Mouse (Mus musculus): ENCODE data around the gene Rab31.

The Rab31 gene

DNA sequence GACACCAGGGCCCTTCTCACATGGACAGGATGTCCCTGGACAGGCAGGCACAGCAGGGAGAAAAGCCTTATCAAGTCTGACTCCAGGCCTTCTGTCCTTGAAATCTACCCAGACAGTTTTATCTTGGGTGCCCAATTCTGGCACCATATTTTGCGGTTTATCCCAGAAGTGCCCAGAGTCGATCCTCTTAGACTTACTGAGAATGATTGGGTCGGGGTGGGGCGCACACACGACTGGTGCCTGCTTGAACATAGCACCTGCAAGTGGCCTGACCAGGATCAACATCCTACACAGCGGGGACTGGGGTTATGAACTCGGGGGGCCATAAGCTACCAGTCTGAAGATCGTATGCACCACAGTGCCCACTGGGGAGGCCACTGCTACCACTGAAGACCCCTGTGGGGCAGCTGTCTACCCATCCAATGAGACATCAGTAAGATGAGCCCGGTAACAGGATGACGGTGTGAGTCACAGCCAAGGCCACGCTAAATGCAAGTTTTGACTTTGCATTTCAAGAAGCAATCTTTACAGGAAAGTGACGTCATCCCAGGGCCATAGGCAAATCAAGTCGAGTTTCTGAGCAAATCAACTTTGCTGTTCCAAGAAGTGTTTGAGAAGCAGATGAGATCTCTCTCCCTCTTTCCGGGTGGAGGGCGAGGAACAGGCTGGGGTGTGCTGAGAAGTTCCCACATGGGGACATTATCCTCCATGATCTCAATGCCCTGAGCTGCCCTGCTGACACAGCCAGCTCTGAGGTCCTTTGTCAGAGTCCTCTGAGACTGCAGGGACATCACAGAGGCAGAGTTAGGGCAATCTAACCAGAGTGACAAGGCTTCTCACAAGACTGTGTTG lies 32.5 kb downstream of the Rab31 start:
- no peak for DNase-seq (ENCODE audit: low spot score in 2 of 2)

DNA sequence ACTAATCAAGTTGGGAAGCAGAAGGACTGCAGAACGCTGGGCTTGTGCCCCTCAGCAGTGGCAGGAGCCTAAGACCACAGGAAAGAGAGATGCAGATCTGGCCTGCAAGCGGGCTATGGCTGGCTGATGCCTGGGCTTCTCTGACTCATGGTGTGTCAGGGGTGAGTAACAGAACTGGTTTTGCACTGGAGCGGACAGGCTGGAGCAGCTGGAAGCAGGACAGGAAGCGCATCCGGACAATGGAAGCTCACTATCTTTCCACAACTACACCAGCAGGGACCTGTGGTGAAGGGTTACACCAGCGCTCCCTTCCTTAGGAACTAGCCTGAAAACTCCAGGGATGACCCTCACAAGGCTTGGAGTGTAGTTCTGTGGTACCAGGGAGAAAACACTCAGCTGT lies 34.9 kb downstream of the Rab31 start:
- DNase-seq (ENCODE audit: low spot score in 2 of 2): no peak

DNA sequence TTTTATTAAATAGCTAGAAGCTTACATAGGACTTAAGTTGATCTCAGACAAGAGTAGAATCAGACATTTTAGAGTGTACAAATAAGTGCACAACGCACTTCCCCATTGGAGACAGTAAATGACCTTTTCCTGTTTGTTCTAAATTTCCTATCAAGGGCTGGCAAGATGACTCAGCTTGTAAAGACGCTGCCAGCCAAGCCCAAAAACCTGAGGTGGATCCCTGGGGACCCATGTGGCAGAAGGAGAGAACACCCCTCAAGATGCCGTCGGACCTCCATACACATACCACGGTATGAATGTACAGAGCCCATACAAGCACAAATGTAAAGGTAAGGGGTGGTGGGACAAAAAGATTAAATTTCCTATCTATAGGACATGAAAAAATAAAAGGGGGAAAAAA lies 35.4 kb downstream of the Rab31 start:
- no peak for DNase-seq (ENCODE audit: low spot score in 2 of 2)

DNA sequence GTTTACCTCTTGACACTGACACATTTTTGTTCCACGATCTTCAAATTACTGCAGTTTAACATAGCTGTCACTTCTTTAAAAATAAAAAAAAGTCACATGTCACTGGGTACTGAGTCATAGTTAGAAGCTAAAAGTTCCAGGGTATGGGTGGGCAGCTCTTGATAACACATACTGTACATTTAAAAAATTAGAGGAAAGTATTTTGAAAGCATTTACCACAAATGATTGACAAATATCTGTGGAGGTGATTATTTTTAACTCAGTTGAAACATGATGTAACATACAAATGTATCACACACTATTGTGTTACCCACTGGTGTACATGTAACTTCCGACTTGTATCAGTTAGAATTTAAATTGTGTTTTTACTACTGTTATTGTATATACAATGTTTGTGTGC lies 37.5 kb downstream of the Rab31 start:
- DNase-seq (ENCODE audit: low spot score in 2 of 2): no peak

DNA sequence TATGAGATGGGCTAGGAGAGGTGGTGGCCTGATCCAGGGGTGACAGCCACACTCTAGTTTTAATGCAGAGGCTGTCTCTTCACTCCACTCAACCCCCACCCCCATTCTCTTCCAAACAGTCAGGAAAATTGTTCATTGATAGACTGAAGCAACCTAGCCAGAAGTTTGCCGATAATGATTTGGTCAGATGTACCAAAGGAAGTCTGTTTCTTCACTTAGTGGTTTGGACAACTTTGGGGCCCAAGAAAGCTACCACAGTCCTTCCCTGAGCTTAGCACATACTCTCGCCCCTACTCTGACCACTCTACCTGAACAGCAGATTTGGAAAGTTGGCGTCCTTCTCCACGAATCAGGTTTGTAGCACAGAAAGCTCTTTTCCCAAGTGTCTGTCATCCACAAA lies 39.9 kb downstream of the Rab31 start:
- no peak for DNase-seq (ENCODE audit: low spot score in 2 of 2)

DNA sequence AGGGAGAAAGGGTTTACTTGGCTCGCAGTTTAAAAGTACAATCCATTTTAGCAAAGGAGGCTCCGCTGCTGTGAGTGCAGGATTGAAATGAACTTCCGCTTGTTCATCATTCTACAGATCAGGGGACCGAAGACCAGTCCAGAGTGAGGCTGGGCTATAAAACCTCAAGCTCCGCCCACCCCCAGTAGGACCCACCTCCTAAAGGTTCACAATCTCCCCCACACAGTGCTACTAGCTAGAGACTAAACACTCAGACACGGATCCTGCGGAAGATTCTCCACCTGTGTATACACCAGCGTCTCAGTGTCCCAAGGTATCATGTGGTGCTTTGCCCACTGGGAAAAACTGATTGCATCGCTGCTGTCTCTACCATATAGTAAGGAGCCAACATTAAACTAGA lies 40.8 kb downstream of the Rab31 start:
- no peak for DNase-seq (ENCODE audit: low spot score in 2 of 2)

DNA sequence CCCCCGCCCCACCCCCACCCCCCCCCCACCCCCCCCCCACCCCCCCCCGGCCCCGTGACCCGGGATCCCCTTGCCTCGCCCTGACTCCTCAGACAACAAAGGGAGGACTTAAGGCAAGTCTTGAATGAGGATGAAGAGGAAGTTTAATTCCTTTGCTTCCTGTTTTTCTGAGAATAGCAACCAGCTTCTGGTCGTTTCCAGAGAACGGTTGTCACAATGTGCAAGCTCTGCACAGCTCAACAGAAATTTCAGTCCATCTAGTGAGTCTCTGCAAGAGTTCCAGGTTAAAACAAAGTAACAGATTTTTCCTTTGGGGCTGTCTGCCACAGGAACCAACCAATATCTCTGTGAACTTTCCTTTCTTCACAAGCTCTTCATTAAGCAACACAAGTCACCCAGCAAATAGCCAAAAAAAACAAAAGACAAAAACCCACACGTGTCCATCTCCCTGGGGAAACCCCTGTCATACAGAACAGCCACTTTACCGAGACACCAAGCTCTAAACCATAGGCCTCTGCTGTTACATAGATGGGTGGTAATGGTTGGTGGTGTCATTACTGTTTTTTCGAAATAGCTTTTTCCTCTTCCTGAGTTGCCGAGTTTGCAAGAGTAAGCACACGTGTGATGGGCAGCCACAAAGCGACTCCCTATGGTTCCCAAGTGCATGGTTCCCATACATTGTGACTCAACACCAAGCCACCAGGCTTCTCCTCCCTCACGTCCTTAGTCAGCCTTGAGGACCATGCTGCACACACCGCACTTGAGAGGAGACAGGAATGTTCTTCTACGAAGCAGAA lies 42.4 kb downstream of the Rab31 start:
- no peak for DNase-seq (ENCODE audit: low spot score in 2 of 2)

DNA sequence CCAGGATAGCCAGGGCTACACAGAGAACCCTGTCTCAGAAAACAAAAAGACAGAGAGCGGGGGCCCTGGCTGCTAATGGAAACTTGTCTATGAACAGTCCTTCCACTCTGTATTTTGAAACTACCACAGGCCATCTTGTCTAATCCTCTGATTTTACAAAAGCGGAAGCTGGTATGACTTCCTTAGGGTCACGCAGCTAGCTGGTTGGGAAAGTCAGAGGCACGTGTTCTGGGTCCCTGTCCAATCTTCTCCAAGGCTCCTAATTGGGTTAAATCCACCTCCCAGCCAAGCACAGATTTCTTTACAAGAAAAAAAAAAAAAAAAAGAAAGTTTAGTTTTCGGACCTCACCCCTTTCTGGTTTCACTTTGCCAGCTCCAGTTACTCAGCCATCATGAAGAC lies 45.8 kb downstream of the Rab31 start:
- no peak for DNase-seq (ENCODE audit: low spot score in 2 of 2)

DNA sequence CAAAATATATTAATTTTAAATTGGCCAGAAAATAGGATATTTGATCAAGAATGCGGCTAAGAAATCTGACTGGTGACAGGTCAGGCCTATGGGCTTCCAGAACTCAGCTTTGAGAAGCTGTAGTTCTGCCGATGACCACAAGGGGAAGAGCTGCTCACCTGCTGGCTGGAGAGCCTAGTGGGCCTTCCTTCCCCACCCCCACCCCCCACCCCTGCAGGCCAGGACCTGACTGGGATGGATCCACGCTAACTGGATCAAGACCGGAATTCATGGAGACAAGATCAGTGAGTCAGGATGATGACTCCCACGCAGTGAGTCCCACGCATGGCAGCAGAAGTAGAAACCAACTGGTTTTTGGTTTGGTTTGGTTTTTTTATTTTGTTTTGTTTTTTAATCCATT lies 46.3 kb downstream of the Rab31 start:
- peak in 1 of 2 experiments; percentile 18 for DNase-seq (ENCODE audit: low spot score in 2 of 2)

DNA sequence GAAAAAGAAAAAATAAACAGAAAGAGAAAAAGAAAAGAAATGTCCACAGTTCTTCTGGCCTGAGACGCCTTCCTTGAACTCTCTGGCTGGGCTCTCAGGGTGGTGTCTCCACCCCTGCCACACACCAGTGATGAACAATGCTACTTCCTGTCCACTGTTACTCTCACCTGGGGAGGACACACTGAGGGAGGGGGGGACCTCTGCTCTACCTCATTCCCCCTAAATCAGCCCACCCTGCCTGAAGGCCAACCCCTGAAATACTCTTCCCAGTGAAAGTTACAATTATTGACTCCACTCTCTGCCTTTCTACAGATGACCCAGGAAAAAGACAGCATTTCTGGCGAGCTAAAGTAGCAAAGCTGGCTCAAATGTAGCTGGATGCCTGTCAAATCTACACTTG lies 46.7 kb downstream of the Rab31 start:
- no peak for DNase-seq (ENCODE audit: low spot score in 2 of 2)

DNA sequence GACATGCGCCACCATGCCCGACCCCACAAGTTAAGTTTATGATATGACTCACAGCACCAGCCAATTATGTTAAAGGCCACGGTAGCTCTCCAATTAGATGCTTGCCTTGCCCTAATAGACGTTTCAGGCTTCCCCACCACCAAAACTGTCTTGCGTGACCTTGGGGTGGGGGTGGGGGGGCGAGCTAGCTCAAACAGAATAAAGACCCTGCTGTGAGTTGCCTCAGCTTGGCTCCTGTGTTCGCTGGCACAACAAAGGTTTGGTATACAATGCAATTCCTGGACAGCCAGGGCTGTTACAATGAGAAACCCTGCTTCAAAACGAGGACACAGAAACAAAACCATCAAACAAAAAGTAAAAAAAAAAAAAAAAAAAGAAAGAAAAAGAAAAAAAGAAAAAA lies 47.2 kb downstream of the Rab31 start:
- no peak for DNase-seq (ENCODE audit: low spot score in 2 of 2)

DNA sequence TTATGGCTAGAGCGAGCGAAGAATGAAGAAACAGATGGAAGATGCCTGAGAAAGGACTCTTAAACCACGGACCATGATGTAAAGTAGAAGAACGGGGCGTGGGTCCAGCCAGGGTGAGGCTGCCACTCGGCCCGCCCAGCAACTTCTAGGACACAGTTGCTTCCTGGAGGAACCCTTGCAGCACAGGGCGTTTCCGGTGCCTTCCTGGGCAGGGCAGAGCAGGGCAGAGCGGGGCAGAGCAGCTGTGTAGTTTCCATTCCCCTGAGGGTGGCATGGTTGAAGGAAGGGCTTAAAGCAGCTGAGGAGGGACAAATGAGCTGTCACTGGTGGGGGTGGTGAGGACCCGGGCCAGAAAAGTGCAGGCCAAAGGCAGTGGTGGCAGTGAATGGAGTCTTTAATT lies 48.3 kb downstream of the Rab31 start:
- peak; percentile 20 to 43 for DNase-seq (ENCODE audit: low spot score in 2 of 2)

DNA sequence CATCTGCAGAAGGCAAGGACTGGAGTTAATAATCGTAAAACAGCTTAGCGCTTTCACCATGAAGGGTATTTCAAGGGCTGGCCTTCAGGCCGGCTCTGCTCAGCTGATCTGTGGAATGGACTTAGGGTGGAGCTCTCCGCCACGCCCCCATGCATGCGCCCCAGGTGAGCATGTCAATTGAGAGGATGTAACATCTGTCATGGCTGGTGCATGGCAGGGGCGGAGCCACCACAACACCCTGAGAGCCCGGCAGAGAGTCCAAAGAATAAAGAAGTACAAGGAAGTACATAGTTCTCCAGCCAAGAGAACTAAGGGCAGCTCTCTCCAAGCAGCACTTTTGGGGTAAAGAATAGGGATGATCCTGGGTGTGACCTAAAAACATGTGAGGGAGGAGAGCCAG lies 48.9 kb downstream of the Rab31 start:
- peak; percentile 23 to 30 for DNase-seq (ENCODE audit: low spot score in 2 of 2)

DNA sequence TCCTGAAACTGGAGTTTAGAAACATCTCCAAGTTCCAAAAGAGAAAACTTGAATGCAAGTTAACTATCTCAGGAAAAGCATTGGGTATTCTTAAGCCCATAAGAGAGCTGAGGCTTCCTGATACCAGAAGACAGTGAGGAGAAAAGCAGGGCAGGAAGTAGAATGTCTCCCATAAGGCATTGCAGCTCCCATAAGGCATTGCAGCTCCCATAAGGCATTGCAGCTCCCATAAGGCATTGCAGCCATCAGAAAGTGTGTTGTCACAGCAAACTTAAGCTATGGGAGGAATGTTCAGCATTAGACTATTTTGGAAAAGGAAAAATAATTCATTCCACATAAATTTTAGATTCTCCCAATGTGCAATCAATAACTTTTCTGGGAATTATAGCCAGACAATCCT lies 51.2 kb downstream of the Rab31 start:
- no peak for DNase-seq (ENCODE audit: low spot score in 2 of 2)

DNA sequence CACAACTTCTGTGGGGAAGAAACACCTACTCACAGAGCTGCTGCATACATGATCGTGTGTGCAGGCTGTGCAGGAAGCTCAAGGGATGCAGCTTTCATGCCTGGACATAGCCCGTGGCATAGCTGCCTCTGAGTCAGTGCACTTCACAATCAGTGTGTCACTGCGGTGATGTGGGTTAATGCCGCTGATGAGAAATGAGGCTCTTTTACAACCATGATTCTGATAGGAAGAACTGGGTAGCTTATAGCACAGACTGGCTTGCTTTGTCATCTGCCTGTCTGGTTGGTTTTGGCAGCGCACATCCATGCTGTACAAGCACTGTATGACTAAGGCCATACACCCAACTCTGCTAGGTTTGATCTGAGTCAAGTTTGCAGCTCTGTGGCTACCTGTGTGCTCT lies 52.7 kb downstream of the Rab31 start:
- DNase-seq (ENCODE audit: low spot score in 2 of 2): no peak

DNA sequence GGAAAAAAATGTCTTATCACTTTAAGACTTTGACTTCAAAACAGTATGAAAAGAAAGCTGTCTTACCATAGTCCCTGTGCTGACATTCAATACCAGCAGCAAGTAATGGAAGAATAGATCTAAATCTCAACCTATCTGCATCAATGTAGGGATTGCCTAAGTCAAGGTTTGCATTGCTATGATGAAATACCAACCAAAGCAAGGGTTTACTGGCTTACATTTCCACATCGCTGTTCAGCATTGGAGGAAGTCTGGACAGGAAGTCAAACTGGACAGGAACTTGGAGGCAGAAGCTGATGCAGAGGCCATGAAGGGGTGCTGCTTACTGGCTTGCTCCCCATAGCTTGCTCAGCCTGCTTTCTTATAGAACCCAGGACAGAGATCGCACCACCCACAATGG lies 54.0 kb downstream of the Rab31 start:
- DNase-seq (ENCODE audit: low spot score in 2 of 2): no peak

DNA sequence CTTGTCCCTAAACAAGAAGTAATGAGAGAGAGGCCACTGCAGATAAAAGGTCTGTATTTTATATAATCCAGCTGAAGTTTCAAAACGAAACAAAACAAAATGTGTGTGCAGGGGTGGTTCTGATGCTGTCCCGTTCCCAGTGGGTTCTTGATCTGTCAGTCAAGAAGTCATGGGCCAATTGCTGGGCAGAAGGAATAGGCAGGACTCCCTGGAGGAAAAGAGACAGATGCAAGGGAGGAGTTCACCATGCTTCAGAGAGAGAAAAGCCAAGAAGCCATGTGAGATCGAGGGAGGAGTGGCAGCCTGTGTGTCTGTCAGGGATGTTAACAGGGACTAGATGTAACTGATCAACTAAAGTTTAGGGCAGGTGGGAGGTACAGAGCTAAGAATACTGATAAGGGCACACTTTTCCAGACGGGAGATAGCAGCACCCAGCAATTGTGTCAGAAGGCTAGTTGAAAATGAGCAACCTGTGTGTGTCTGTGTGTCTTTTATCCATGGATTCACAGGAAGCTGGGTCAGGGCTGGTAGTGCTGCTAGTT lies 54.8 kb downstream of the Rab31 start:
- no peak for DNase-seq (ENCODE audit: low spot score in 2 of 2)

DNA sequence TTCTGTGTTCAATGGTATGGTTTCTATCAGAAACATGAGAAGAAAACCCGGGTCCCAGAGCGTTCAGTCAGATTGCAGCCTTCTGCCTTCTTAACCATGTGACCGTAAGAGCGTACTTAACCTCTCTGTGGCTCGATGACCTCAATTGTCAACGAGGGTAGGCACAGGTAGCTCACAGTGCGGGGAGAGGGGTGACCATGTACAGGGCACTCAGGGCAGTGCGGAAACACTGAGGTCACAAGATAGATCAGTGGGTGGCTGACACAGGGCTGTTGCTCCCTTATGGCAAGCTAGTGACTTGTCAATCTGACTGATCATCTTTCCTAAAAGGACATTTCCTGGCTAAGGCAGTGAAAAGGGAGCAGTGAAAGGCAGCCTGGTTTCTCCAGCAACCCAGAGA lies 58.5 kb downstream of the Rab31 start:
- no peak for DNase-seq (ENCODE audit: low spot score in 2 of 2)

DNA sequence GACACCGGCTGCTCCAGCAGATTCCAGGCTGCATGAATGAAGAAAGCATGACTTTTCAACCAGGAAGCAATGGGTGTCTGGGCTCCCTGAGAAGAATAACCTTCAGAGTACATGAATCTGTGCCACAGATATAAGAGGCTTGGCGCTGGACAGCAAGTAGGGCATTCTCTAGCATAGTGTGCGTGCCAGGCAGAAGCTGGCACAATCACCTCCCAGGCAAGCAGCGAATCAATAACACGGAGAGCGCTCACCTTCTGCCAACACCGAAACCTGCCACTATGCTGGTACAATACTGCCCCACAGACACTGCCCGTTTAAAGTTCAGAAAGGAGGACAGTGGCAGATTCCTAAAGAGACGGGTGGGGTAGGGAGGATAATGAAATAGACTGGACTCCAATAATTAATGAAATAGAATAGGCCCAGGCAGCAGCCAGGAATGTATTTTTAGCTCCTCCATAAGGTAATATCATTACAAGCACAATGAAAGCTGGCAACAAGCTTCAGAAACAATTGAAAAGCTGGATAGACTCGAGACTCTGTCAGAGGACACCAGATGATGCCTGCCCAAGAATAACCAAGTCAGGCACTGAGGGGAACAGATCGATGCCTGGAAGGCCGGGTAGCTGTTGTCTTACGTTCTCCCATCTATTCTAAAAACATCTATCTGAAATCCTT lies 59.6 kb downstream of the Rab31 start:
- no peak for DNase-seq (ENCODE audit: low spot score in 2 of 2)

DNA sequence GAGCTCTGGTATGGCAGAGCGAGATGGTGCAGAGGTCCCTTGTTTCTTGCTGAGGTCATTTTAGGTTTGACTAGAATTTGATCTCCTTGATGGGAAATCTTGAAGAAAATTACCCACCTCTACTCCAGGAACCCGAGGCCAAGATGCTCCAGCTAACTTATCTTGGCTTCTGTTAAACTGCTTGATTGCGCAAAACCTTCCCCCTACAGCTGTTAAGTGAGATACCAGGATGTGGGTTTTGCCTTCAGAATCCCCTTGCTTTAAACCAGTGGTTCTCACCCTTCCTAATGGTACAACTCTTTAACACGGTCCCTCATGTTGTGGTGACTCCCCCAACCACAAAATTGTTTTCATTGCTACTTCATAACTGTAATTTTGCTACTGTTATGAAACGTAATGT lies 60.8 kb downstream of the Rab31 start:
- DNase-seq (ENCODE audit: low spot score in 2 of 2): no peak

DNA sequence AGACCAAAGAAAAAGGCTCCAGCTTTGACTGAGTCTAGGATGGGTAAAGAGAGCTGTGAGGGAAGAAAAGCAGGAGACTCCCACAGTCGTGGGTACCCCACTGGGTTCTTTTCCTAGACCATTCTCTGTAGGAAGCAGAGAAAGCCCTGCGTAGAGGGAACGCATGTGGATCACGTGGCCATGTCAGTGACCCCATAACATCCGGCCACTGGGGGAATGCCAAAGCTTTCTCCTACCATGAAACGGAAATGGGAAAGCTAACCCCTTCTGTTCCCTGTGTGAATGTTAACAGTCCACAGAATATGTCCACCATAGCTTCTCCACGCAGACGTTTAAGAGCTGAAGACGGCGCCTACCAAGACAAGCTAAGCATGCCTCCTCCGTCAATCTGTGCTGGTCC lies 62.0 kb downstream of the Rab31 start:
- no peak for DNase-seq (ENCODE audit: low spot score in 2 of 2)

DNA sequence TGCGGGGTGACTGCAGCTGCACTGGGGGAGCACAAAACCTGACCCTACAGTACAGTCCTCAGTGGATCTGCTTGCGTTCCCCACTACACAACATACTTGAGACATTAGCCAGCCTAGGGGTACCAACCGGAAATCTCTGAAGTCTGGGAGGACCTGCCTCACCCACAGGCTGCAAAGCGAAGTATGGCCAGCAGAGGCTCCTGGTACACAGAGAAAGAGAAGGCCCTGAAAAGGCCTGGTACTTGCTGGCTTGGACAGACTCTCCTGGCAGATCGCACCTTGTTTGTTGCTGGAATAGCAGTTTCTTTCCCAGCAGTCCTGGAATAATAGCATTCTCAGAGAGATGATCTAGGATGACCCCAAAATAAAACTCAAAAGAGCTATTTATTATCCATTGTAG lies 66.3 kb downstream of the Rab31 start:
- DNase-seq (ENCODE audit: low spot score in 2 of 2): peak; percentile 43 to 61

Data from spleen, postnatal 14 days (tissue).